Mouse (Mus musculus) lung, embryonic 14.5 days (tissue): ENCODE measurements around the gene Dld. TPM values are rescaled to one million over a fixed set of nuclear protein-coding genes. Genes with fewer than 3 reads are reported as not detected.

Source experiments
- ATAC-seq: fragments of 200-750 bp; cut with Nextera tagmentation; 2 replicates; pipeline ENCODE4 v1.8.0; 2017; ENCODE audit warnings: mild to moderate bottlenecking, moderate TSS enrichment, moderate library complexity; ENCODE audit not compliant: insufficient read depth
- DNase-seq: peaks from one replicate; pipeline ENCODE4 v3.0.0-alpha.2; 2015
- H3K27ac ChIP-seq: fragments of 300-500 bp; sonication (generic); 2 replicates; pipeline ENCODE4 v1.5.1; 2014; ENCODE audit warnings: low read depth, mild to moderate bottlenecking, moderate library complexity
- H3K27me3 ChIP-seq: fragments of 300-500 bp; sonication (generic); 2 replicates; pipeline ENCODE4 v1.6.1; 2014; ENCODE audit warnings: low read length, control low read depth; ENCODE audit not compliant: insufficient read depth
- H3K36me3 ChIP-seq: fragments of 300-500 bp; sonication (generic); 2 replicates; pipeline ENCODE4 v1.6.1; 2014; ENCODE audit warnings: control low read depth; ENCODE audit not compliant: insufficient read depth
- H3K4me1 ChIP-seq: fragments of 300-500 bp; sonication (generic); 2 replicates; pipeline ENCODE4 v1.6.1; 2014; ENCODE audit warnings: antibody characterized with exemption, control low read depth; ENCODE audit not compliant: insufficient read depth
- H3K4me2 ChIP-seq: fragments of 300-500 bp; sonication (generic); 2 replicates; pipeline ENCODE4 v1.6.1; 2014; ENCODE audit warnings: mild to moderate bottlenecking
- H3K4me3 ChIP-seq: fragments of 300-500 bp; sonication (generic); 2 replicates; pipeline ENCODE4 v1.5.1; 2014; ENCODE audit warnings: low read depth, low read length
- H3K9ac ChIP-seq: fragments of 300-500 bp; sonication (generic); 2 replicates; pipeline ENCODE4 v1.6.1; 2014
- H3K9me3 ChIP-seq: fragments of 300-500 bp; sonication (generic); 2 replicates; pipeline ENCODE4 v1.6.1; 2016; ENCODE audit warnings: low read depth, low read length, control low read depth
- CTCF ChIP-seq: IDR thresholded peaks from 2 replicates; pipeline ENCODE4 v1.5.1; 2016; ENCODE audit warnings: antibody characterized with exemption, low read depth
- WGBS: fragments of 180-500 bp; shearing (Covaris S2); extraction: QIAGEN DNeasy Blood & Tissue Kit; methylation state at CpG from one replicate; pipeline ENCODE4 v1.1.7; 2014; 5-methylcytosine and 5-hydroxymethylcytosine counted together
- polyA plus RNA-seq: library from polyadenylated mRNA; unstranded; fragments of >200 nt; fragmentation: Nextera tagmentation; extraction: Ambion mirVana; gene quantifications from 2 replicates; pipeline ENCODE4 v1.2.1, GENCODE M21; 2014

Dld gene
- polyA plus RNA-seq, 1 experiment from 2014 or later = 124 TPM

GRCm38 (mm10) chr12:31382451-31382850, 31.2 kb upstream of the Dld start:
- Histone ChIP-seq H3K9ac (no peak overlapping the region), H3K27me3 (no peaks in the 10 kb centered on the region), H3K9me3 (no peaks in the 10 kb centered on the region), H3K27ac (no peak overlapping the region), H3K36me3 (no peaks in the 10 kb centered on the region), H3K4me1 (no peaks in the 10 kb centered on the region), H3K4me3 (no peak overlapping the region), H3K4me2 (no peak overlapping the region)
- 19% methylated on average over 2 of the region's 2 CpGs for WGBS
- DNase-seq (peak; percentile 15), ATAC-seq (no peak)
- no peak for TF ChIP-seq CTCF

GRCm38 (mm10) chr12:31380878-31381277, 29.6 kb upstream of the Dld start:
- Histone ChIP-seq H3K4me1 (peaks cover 3% of the 10 kb centered on the region; the same call in 1 of the 2 replicates), H3K9ac (no peak overlapping the region), H3K27me3 (no peaks in the 10 kb centered on the region), H3K9me3 (no peaks in the 10 kb centered on the region), H3K36me3 (no peaks in the 10 kb centered on the region), H3K27ac (no peak overlapping the region), H3K4me2 (no peak overlapping the region), H3K4me3 (no peak overlapping the region)
- TF ChIP-seq CTCF = no peak
- DNase-seq (peak; percentile 72), ATAC-seq (peak; percentile 48; the same call in 1 of the 2 replicates)
- 9% methylated on average over 2 of the region's 2 CpGs for WGBS

- WGBS = 64% methylated on average over 11 of the region's 11 CpGs
- Histone ChIP-seq H3K4me1 (peaks cover 10% of the 10 kb centered on the region; the same call in 1 of the 2 replicates), H3K27me3 (no peaks in the 10 kb centered on the region), H3K27ac (no peak overlapping the region), H3K4me2 (peak overlapping the region; percentile 62), H3K9me3 (no peaks in the 10 kb centered on the region), H3K36me3 (no peaks in the 10 kb centered on the region), H3K9ac (no peak overlapping the region), H3K4me3 (no peak overlapping the region)
- ATAC-seq (no peak), DNase-seq (peak; percentile 6)
- no peak for TF ChIP-seq CTCF
These were observed 26.0 kb upstream of the Dld start for GRCm38 (mm10) chr12:31377241-31377640.

- H3K27ac ChIP-seq = no peak overlapping the region
- H3K4me1 ChIP-seq = peaks cover 10% of the 10 kb centered on the region; the same call in 1 of the 2 replicates
- H3K4me2 ChIP-seq = peak overlapping the region; percentile 62
- H3K9ac ChIP-seq = peak overlapping the region; percentile 27
- WGBS = 5% methylated on average over 13 of the region's 13 CpGs
- TF ChIP-seq CTCF = peak; percentile 52
- ATAC-seq (peak; percentile 45; the same call in 1 of the 2 replicates), DNase-seq (peak; percentile 69)
- H3K9me3 ChIP-seq = no peaks in the 10 kb centered on the region
- H3K27me3 ChIP-seq = no peaks in the 10 kb centered on the region
- H3K36me3 ChIP-seq = no peaks in the 10 kb centered on the region
- peak overlapping the region; percentile 28 for H3K4me3 ChIP-seq
These were observed 25.2 kb upstream of the Dld start for GRCm38 (mm10) chr12:31376326-31376950.

- Histone ChIP-seq H3K27ac (no peak overlapping the region), H3K4me2 (no peak overlapping the region), H3K36me3 (no peaks in the 10 kb centered on the region), H3K4me1 (peaks cover 10% of the 10 kb centered on the region; the same call in 1 of the 2 replicates), H3K27me3 (no peaks in the 10 kb centered on the region), H3K9me3 (no peaks in the 10 kb centered on the region), H3K9ac (no peak overlapping the region), H3K4me3 (no peak overlapping the region)
- DNase-seq = no peak
- WGBS = 55% methylated on average over 4 of the region's 4 CpGs
- no peak for TF ChIP-seq CTCF
- ATAC-seq = peak; percentile 10; the same call in 1 of the 2 replicates
These were observed 24.0 kb upstream of the Dld start for GRCm38 (mm10) chr12:31375283-31375615.

- no peaks in the 10 kb centered on the region for H3K36me3 ChIP-seq
- H3K27ac ChIP-seq = no peak overlapping the region
- peak; percentile 83 for TF ChIP-seq CTCF
- H3K9ac ChIP-seq = no peak overlapping the region
- 30% methylated on average over 9 of the region's 9 CpGs for WGBS
- H3K4me3 ChIP-seq = no peak overlapping the region
- no peaks in the 10 kb centered on the region for H3K9me3 ChIP-seq
- ATAC-seq = peak; percentile 67; the same call in 1 of the 2 replicates
- no peaks in the 10 kb centered on the region for H3K27me3 ChIP-seq
- peak; percentile 90 for DNase-seq
- peaks cover 10% of the 10 kb centered on the region; the same call in 1 of the 2 replicates for H3K4me1 ChIP-seq
- H3K4me2 ChIP-seq = no peak overlapping the region
These were observed 23.5 kb upstream of the Dld start for GRCm38 (mm10) chr12:31374603-31375282.

- H3K36me3 ChIP-seq = no peaks in the 10 kb centered on the region
- TF ChIP-seq CTCF = peak; percentile 21; the same call in 1 of the 2 replicates
- no peaks in the 10 kb centered on the region for H3K27me3 ChIP-seq
- H3K4me1 ChIP-seq = no peaks in the 10 kb centered on the region
- H3K27ac ChIP-seq = no peak overlapping the region
- ATAC-seq (no peak), DNase-seq (no peak)
- H3K9me3 ChIP-seq = no peaks in the 10 kb centered on the region
- H3K4me3 ChIP-seq = no peak overlapping the region
- no peak overlapping the region for H3K9ac ChIP-seq
- 66% methylated on average over 7 of the region's 7 CpGs for WGBS
- no peak overlapping the region for H3K4me2 ChIP-seq
These were observed 18.4 kb upstream of the Dld start for GRCm38 (mm10) chr12:31369656-31370055.
